Mouse (Mus musculus): Measurements from ENCODE around the gene Mybbp1a. TPM values are rescaled to one million over a fixed set of nuclear protein-coding genes. Genes with fewer than 3 reads are reported as not detected.
A peak's percentile ranks its signal among the peaks of the same experiment; 100 is the strongest.

The Mybbp1a gene
- polyA plus RNA-seq, 1 experiment from 2014 or later: 175 TPM

- Histone ChIP-seq H3K27me3 (ENCODE audit: control insufficient read depth, insufficient read depth, low read length) (no peaks in the 10 kb centered on the region), H3K9ac (ENCODE audit: low read length) (no peak overlapping the region), H3K4me2 (ENCODE audit: low read depth, severe bottlenecking) (no peak overlapping the region), H3K9me3 (ENCODE audit: control insufficient read depth, low read length) (no peaks in the 10 kb centered on the region), H3K36me3 (ENCODE audit: control insufficient read depth, insufficient read depth, low read length) (no peaks in the 10 kb centered on the region), H3K4me1 (ENCODE audit: control insufficient read depth, insufficient read depth, low read length) (no peaks in the 10 kb centered on the region), H3K27ac (replicated peaks; ENCODE audit: low read depth, low read length) (no peak overlapping the region), H3K4me3 (ENCODE audit: low read depth, low read length) (no peak overlapping the region)
- 84% methylated on average over 4 of the region's 4 CpGs for WGBS
- DNase-seq (ENCODE audit: low spot score): no peak
- 0 out of 2 replicates have a peak, but pooled peaks have one; percentile 32 for ATAC-seq (ENCODE audit: insufficient number of reproducible peaks, low FRiP score, low TSS enrichment, low read depth)
These were observed 40.8 kb downstream of the Mybbp1a start for GRCm38 (mm10) chr11:72481952-72482351.

DNA sequence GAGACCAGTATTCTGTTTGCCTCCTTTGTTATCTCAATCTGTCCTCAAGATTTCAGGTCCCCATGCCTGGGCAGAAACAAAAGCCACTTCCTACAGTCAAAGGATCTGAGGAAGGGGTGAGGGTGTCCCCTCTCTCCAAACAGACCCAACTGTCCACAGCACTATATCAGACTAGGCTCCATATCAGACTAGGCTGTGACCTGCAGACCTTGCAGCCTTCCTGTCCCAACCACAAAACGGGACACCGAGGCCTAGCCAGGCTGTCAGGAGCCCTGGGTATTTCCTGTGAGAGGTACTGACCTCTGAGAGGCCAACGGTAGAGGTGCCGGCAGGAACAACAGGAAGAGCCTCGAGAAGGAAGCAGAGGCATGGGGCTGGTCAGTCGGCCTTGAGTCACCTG, 43.4 kb downstream of the Mybbp1a start:
- no peak overlapping the region for H3K27ac ChIP-seq (replicated peaks; ENCODE audit: low read depth, low read length)
- WGBS: 61% methylated on average over 6 of the region's 6 CpGs
- no peak overlapping the region for H3K9ac ChIP-seq (ENCODE audit: low read length)
- no peak overlapping the region for H3K4me3 ChIP-seq (ENCODE audit: low read depth, low read length)
- peaks cover 20% of the 10 kb centered on the region for H3K27me3 ChIP-seq (ENCODE audit: control insufficient read depth, insufficient read depth, low read length)
- H3K9me3 ChIP-seq (ENCODE audit: control insufficient read depth, low read length): no peaks in the 10 kb centered on the region
- H3K4me1 ChIP-seq (ENCODE audit: control insufficient read depth, insufficient read depth, low read length): peaks cover 9% of the 10 kb centered on the region
- DNase-seq (ENCODE audit: low spot score): no peak
- no peak for ATAC-seq (ENCODE audit: insufficient number of reproducible peaks, low FRiP score, low TSS enrichment, low read depth)
- H3K36me3 ChIP-seq (ENCODE audit: control insufficient read depth, insufficient read depth, low read length): no peaks in the 10 kb centered on the region
- no peak overlapping the region for H3K4me2 ChIP-seq (ENCODE audit: low read depth, severe bottlenecking)

- DNase-seq (ENCODE audit: low spot score) (no peak), ATAC-seq (ENCODE audit: insufficient number of reproducible peaks, low FRiP score, low TSS enrichment, low read depth) (no peak)
- Histone ChIP-seq H3K27me3 (ENCODE audit: control insufficient read depth, insufficient read depth, low read length) (peaks cover 24% of the 10 kb centered on the region), H3K9ac (ENCODE audit: low read length) (no peak overlapping the region), H3K4me2 (ENCODE audit: low read depth, severe bottlenecking) (no peak overlapping the region), H3K27ac (replicated peaks; ENCODE audit: low read depth, low read length) (no peak overlapping the region), H3K4me1 (ENCODE audit: control insufficient read depth, insufficient read depth, low read length) (peaks cover 9% of the 10 kb centered on the region), H3K9me3 (ENCODE audit: control insufficient read depth, low read length) (no peaks in the 10 kb centered on the region), H3K36me3 (ENCODE audit: control insufficient read depth, insufficient read depth, low read length) (no peaks in the 10 kb centered on the region), H3K4me3 (ENCODE audit: low read depth, low read length) (no peak overlapping the region)
- WGBS: 73% methylated on average over 5 of the region's 5 CpGs
These were observed 44.0 kb downstream of the Mybbp1a start for GRCm38 (mm10) chr11:72485157-72485556.

DNA sequence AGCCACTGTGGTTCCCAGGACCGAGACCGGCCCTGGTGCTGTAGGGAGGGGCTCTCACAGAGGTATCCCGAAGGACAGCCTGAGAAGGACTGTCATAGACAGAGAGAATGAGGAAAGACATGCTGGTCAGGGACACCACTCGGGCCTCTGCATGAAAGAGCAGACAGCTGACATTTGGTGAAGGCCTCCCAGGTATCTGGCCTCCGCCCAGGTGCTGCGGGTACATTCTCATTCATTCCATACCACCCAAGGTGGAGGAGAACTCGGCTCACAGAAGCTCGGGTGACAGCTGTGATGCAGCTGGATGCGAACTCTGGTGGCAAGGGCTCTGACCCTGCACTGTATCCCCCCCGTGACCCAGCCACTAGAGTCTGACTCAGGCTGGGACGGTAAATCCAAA, 44.8 kb downstream of the Mybbp1a start:
- ATAC-seq (ENCODE audit: insufficient number of reproducible peaks, low FRiP score, low TSS enrichment, low read depth): no peak
- no peak for DNase-seq (ENCODE audit: low spot score)
- no peak overlapping the region for H3K27ac ChIP-seq (replicated peaks; ENCODE audit: low read depth, low read length)
- H3K9me3 ChIP-seq (ENCODE audit: control insufficient read depth, low read length): no peaks in the 10 kb centered on the region
- no peak overlapping the region for H3K9ac ChIP-seq (ENCODE audit: low read length)
- no peak overlapping the region for H3K4me3 ChIP-seq (ENCODE audit: low read depth, low read length)
- WGBS: 71% methylated on average over 11 of the region's 11 CpGs
- peaks cover 28% of the 10 kb centered on the region for H3K27me3 ChIP-seq (ENCODE audit: control insufficient read depth, insufficient read depth, low read length)
- H3K4me1 ChIP-seq (ENCODE audit: control insufficient read depth, insufficient read depth, low read length): peaks cover 9% of the 10 kb centered on the region
- no peaks in the 10 kb centered on the region for H3K36me3 ChIP-seq (ENCODE audit: control insufficient read depth, insufficient read depth, low read length)
- no peak overlapping the region for H3K4me2 ChIP-seq (ENCODE audit: low read depth, severe bottlenecking)

DNA sequence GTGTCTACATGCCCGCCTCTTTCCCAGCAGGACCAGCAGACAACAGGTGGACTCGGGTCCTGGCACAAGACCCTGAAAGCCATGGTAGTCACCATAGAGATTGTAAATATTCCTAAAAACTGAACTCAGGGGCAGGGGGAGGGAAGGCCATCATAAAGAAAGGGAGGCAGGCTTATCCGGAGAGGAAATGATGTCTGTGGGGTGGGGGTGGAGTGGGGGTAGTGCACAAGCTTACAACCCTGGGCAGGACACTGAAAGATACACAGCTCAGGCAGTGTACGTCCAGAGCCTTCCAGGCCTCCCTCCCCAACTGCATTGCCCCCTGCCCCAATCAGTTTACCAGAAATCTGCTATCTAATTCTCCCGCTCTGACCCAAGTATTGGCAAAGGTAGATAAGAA, 46.0 kb downstream of the Mybbp1a start:
- peaks cover 28% of the 10 kb centered on the region for H3K27me3 ChIP-seq (ENCODE audit: control insufficient read depth, insufficient read depth, low read length)
- peaks cover 9% of the 10 kb centered on the region for H3K4me1 ChIP-seq (ENCODE audit: control insufficient read depth, insufficient read depth, low read length)
- no peaks in the 10 kb centered on the region for H3K9me3 ChIP-seq (ENCODE audit: control insufficient read depth, low read length)
- WGBS: 64% methylated on average over 5 of the region's 5 CpGs
- no peak overlapping the region for H3K9ac ChIP-seq (ENCODE audit: low read length)
- H3K4me2 ChIP-seq (ENCODE audit: low read depth, severe bottlenecking): no peak overlapping the region
- no peaks in the 10 kb centered on the region for H3K36me3 ChIP-seq (ENCODE audit: control insufficient read depth, insufficient read depth, low read length)
- no peak overlapping the region for H3K27ac ChIP-seq (replicated peaks; ENCODE audit: low read depth, low read length)
- DNase-seq (ENCODE audit: low spot score) (no peak), ATAC-seq (ENCODE audit: insufficient number of reproducible peaks, low FRiP score, low TSS enrichment, low read depth) (no peak)
- no peak overlapping the region for H3K4me3 ChIP-seq (ENCODE audit: low read depth, low read length)

GRCm38 (mm10) chr11:72487739-72488138, 46.6 kb downstream of the Mybbp1a start:
- WGBS: 90% methylated on average over 2 of the region's 2 CpGs
- Histone ChIP-seq H3K9ac (ENCODE audit: low read length) (no peak overlapping the region), H3K4me1 (ENCODE audit: control insufficient read depth, insufficient read depth, low read length) (peaks cover 9% of the 10 kb centered on the region), H3K4me3 (ENCODE audit: low read depth, low read length) (no peak overlapping the region), H3K4me2 (ENCODE audit: low read depth, severe bottlenecking) (no peak overlapping the region), H3K36me3 (ENCODE audit: control insufficient read depth, insufficient read depth, low read length) (no peaks in the 10 kb centered on the region), H3K27me3 (ENCODE audit: control insufficient read depth, insufficient read depth, low read length) (peaks cover 28% of the 10 kb centered on the region), H3K27ac (replicated peaks; ENCODE audit: low read depth, low read length) (no peak overlapping the region), H3K9me3 (ENCODE audit: control insufficient read depth, low read length) (no peaks in the 10 kb centered on the region)
- DNase-seq (ENCODE audit: low spot score) (no peak), ATAC-seq (ENCODE audit: insufficient number of reproducible peaks, low FRiP score, low TSS enrichment, low read depth) (no peak)

DNA sequence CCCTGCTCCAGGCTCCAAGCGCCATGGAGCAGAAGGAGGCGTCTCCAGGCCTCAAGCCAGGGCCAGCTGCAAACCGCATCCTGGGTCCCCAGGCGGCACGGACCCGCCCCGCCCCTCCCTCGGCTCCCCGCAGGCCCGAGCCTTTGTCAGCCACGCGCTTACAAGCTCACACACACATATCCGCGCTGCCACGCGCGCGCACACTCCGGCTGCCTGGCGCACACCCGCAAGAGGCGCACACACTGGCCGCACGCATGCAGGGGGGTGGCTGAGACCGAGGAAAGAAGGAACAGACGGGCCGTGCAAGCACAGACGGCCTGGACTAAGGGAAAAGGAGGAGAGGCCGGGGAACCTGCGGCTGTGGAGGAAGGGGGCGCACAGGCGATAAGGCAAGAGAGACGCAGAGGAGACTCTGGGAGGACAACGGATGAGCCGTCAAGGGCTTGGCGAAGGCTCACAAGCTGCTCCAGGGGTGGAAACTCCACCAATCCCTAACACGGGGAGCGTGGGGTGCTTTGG, 47.7 kb downstream of the Mybbp1a start:
- ATAC-seq (ENCODE audit: insufficient number of reproducible peaks, low FRiP score, low TSS enrichment, low read depth): no peak
- DNase-seq (ENCODE audit: low spot score): peak; percentile 55
- Histone ChIP-seq H3K9ac (ENCODE audit: low read length) (peak overlapping the region; percentile 30; the same call in 1 of the 2 replicates), H3K4me3 (ENCODE audit: low read depth, low read length) (peak overlapping the region; percentile 43), H3K4me2 (ENCODE audit: low read depth, severe bottlenecking) (peak overlapping the region; percentile 99), H3K27me3 (ENCODE audit: control insufficient read depth, insufficient read depth, low read length) (peaks cover 28% of the 10 kb centered on the region), H3K27ac (replicated peaks; ENCODE audit: low read depth, low read length) (no peak overlapping the region), H3K9me3 (ENCODE audit: control insufficient read depth, low read length) (no peaks in the 10 kb centered on the region), H3K4me1 (ENCODE audit: control insufficient read depth, insufficient read depth, low read length) (peaks cover 9% of the 10 kb centered on the region), H3K36me3 (ENCODE audit: control insufficient read depth, insufficient read depth, low read length) (no peaks in the 10 kb centered on the region)
- WGBS: under 1% methylated on average over 38 of the region's 38 CpGs

DNA sequence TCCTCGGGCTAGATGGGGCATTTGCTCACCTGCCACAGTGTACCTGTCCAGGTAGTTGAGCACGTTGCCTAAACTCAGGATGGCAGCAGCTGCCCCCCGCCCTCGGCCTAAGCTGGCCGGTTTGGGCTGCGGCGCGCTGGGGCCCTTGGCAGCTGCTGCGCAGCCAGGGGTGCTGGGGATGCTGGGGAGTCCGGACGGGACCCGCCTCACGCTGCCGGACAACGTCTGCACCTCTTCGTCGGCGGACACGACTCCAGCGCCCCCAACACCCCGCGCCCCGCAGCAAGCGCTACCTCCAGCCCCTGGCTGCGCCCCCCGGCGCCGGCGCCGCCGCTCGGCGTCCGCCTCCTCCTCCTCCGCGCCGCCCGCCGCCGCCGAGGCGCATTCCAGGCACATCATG, 48.2 kb downstream of the Mybbp1a start:
- H3K4me2 ChIP-seq (ENCODE audit: low read depth, severe bottlenecking): peak overlapping the region; percentile 99
- H3K4me3 ChIP-seq (ENCODE audit: low read depth, low read length): peak overlapping the region; percentile 43
- H3K36me3 ChIP-seq (ENCODE audit: control insufficient read depth, insufficient read depth, low read length): no peaks in the 10 kb centered on the region
- peaks cover 28% of the 10 kb centered on the region for H3K27me3 ChIP-seq (ENCODE audit: control insufficient read depth, insufficient read depth, low read length)
- ATAC-seq (ENCODE audit: insufficient number of reproducible peaks, low FRiP score, low TSS enrichment, low read depth) (no peak; the same call in 1 of the 2 replicates), DNase-seq (ENCODE audit: low spot score) (peak; percentile 35)
- no peaks in the 10 kb centered on the region for H3K9me3 ChIP-seq (ENCODE audit: control insufficient read depth, low read length)
- no peak overlapping the region for H3K27ac ChIP-seq (replicated peaks; ENCODE audit: low read depth, low read length)
- 1% methylated on average over 25 of the region's 42 CpGs for WGBS
- peak overlapping the region; percentile 30 for H3K9ac ChIP-seq (ENCODE audit: low read length)
- H3K4me1 ChIP-seq (ENCODE audit: control insufficient read depth, insufficient read depth, low read length): peaks cover 9% of the 10 kb centered on the region

DNA sequence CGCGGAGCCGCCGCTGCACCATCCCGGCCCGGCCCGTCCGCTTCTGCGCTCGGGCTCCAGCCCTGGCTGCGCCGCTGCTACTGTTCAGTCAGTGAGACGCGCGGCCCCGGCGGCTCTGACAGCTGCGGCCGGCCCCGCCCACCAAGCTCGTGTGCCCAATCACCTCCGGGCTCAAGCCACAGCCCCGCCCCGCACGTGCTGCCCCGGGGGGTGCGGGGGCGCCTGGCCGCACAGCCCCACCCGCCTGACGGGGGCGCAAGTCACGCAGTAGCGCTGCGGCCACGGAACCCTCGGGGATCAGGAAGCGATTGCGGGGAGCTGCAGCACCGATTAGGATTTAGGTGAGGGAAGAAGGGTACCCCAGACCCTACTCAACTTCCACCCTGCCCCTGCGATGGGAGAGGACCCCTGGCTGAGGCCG, 48.7 kb downstream of the Mybbp1a start, which contains the start of gene Spns2:
TSS of gene Spns2 (minus strand) at position 24 of the 421 bp plus-strand sequence.
- Histone ChIP-seq H3K4me2 (ENCODE audit: low read depth, severe bottlenecking) (peak within 1 kb of the TSS; percentile 99), H3K9me3 (ENCODE audit: control insufficient read depth, low read length) (no peaks in the 10 kb centered on the region), H3K36me3 (ENCODE audit: control insufficient read depth, insufficient read depth, low read length) (no peaks in the 10 kb centered on the region), H3K27me3 (ENCODE audit: control insufficient read depth, insufficient read depth, low read length) (peaks cover 28% of the 10 kb centered on the region), H3K9ac (ENCODE audit: low read length) (peak within 1 kb of the TSS; percentile 30), H3K27ac (replicated peaks; ENCODE audit: low read depth, low read length) (no peak within 1 kb of the TSS), H3K4me3 (ENCODE audit: low read depth, low read length) (peak within 1 kb of the TSS; percentile 43), H3K4me1 (ENCODE audit: control insufficient read depth, insufficient read depth, low read length) (peaks cover 9% of the 10 kb centered on the region)
- ATAC-seq (ENCODE audit: insufficient number of reproducible peaks, low FRiP score, low TSS enrichment, low read depth) (peak; percentile 85), DNase-seq (ENCODE audit: low spot score) (peak; percentile 88)
- under 1% methylated on average over 39 of the region's 42 CpGs for WGBS
